Mouse (Mus musculus) megakaryocyte progenitor cell, adult 5-6 weeks (primary cell): ENCODE data around the gene Cmtm1. TPM values are rescaled to one million over a fixed set of nuclear protein-coding genes. Genes with fewer than 3 reads are reported as not detected.

Source experiments
- ATAC-seq: replicated peaks from 2 replicates; pipeline ENCODE4 v1.8.0; 2016; ENCODE audit warnings: mild to moderate bottlenecking, moderate TSS enrichment, inconsistent platforms; ENCODE audit not compliant: poor library complexity
- total RNA-seq, 2 experiments: library from RNA; stranded (forward) in 1 of 2; stranded (reverse) in 1 of 2; fragments of 157-497, 149-512 nt in 1 of 2; fragments of 200-1000 nt in 1 of 2; gene quantifications; 2 replicates each; pipeline versions ENCODE4 v1.2.3 to v1.2.4; 2015 to 2017

Gene Cmtm1
- total RNA-seq, 2 experiments from 2014 or later = not detected

GRCm38 (mm10) chr8:104247054-104247907 lies 62.7 kb downstream of the Cmtm1 start:
- ATAC-seq = peak; percentile 52

- ATAC-seq = no peak
Measured at GRCm38 (mm10) chr8:104246621-104247020, 63.3 kb downstream of the Cmtm1 start.

Other genes with a start within 250 kb of the Cmtm1 start
- gene Cdh5, start 208.5 kb downstream of the Cmtm1 start, total RNA-seq (2015) = not detected in 2 replicates
- 0.07 TPM in 1 of 2 replicates, not detected in the other for gene Cdh5, start 208.5 kb downstream of the Cmtm1 start, total RNA-seq (2017)
- gene Bean1, start 139.7 kb downstream of the Cmtm1 start, total RNA-seq (2015) = not detected in 2 replicates
- gene Bean1, start 139.7 kb downstream of the Cmtm1 start, total RNA-seq (2017) = not detected in 2 replicates
- 16.5 and 16.9 TPM in 2 replicates for gene Tk2, start 61.6 kb downstream of the Cmtm1 start, total RNA-seq (2015)
- gene Tk2, start 61.6 kb downstream of the Cmtm1 start, total RNA-seq (2017) = 11.7 and 11.9 TPM in 2 replicates
- gene Cklf, start 59.3 kb downstream of the Cmtm1 start, total RNA-seq (2015) = 54.0 and 54.9 TPM in 2 replicates
- 14.7 and 21.2 TPM in 2 replicates for gene Cklf, start 59.3 kb downstream of the Cmtm1 start, total RNA-seq (2017)
- gene Cmtm2a, start 17.0 kb downstream of the Cmtm1 start, total RNA-seq (2015) = not detected in 2 replicates
- gene Cmtm2a, start 17.0 kb downstream of the Cmtm1 start, total RNA-seq (2017) = not detected in 2 replicates
- not detected in 2 replicates for gene Gm45711, start 64 bp downstream of the Cmtm1 start, total RNA-seq (2015)
- gene Gm45711, start 64 bp downstream of the Cmtm1 start, total RNA-seq (2017) = not detected in 2 replicates
- gene Gm11020, start 11.4 kb upstream of the Cmtm1 start, total RNA-seq (2015) = not detected in 2 replicates
- gene Gm11020, start 11.4 kb upstream of the Cmtm1 start, total RNA-seq (2017) = not detected in 2 replicates
- gene Cmtm2b, start 12.1 kb upstream of the Cmtm1 start, total RNA-seq (2015) = not detected in 2 replicates
- not detected in 2 replicates for gene Cmtm2b, start 12.1 kb upstream of the Cmtm1 start, total RNA-seq (2017)
- 28.2 and 39.9 TPM in 2 replicates for gene Cmtm3, start 29.3 kb upstream of the Cmtm1 start, total RNA-seq (2015)
- gene Cmtm3, start 29.3 kb upstream of the Cmtm1 start, total RNA-seq (2017) = 12.0 and 21.6 TPM in 2 replicates
- 0.79 and 0.85 TPM in 2 replicates for gene Cmtm4, start 85.7 kb upstream of the Cmtm1 start, total RNA-seq (2015)
- 0.84 and 0.87 TPM in 2 replicates for gene Cmtm4, start 85.7 kb upstream of the Cmtm1 start, total RNA-seq (2017)
- 14.7 and 25.4 TPM in 2 replicates for gene Dync1li2, start 132.9 kb upstream of the Cmtm1 start, total RNA-seq (2015)
- gene Dync1li2, start 132.9 kb upstream of the Cmtm1 start, total RNA-seq (2017) = 46.5 and 52.6 TPM in 2 replicates
- not detected in 2 replicates for gene Terb1, start 199.8 kb upstream of the Cmtm1 start, total RNA-seq (2015)
- gene Terb1, start 199.8 kb upstream of the Cmtm1 start, total RNA-seq (2017) = not detected in 2 replicates
- gene Nae1, start 224.5 kb upstream of the Cmtm1 start, total RNA-seq (2015) = 60.1 and 69.1 TPM in 2 replicates
- gene Nae1, start 224.5 kb upstream of the Cmtm1 start, total RNA-seq (2017) = 74.4 and 88.3 TPM in 2 replicates
- not detected in 2 replicates for gene Car7, start 224.5 kb upstream of the Cmtm1 start, total RNA-seq (2015)
- 0.07 and 0.33 TPM in 2 replicates for gene Car7, start 224.5 kb upstream of the Cmtm1 start, total RNA-seq (2017)